Mouse (Mus musculus) embryonic fibroblast, embryonic 13.5 days (primary cell): Measurements from ENCODE around the gene Myo1d. TPM values are rescaled to one million over a fixed set of nuclear protein-coding genes. Genes with fewer than 3 reads are reported as not detected.

Experiments used
- H3K27ac ChIP-seq: 2 replicates; pipeline ENCODE4 v1.5.1; 2012; ENCODE audit warnings: low read length, control low read depth, inconsistent platforms; ENCODE audit not compliant: insufficient read depth
- H3K4me1 ChIP-seq: 2 replicates; pipeline ENCODE4 v1.6.1; 2011; ENCODE audit warnings: low read length; ENCODE audit not compliant: control insufficient read depth, insufficient read depth
- H3K4me3 ChIP-seq: 2 replicates; pipeline ENCODE4 v1.5.1; 2011; ENCODE audit warnings: mild to moderate bottlenecking, control low read depth, low read length; ENCODE audit not compliant: insufficient read depth
- CTCF ChIP-seq: IDR thresholded peaks from 2 replicates; pipeline ENCODE4 v1.5.1; 2011; ENCODE audit warnings: mild to moderate bottlenecking, control low read depth, low read length, moderate library complexity, borderline replicate concordance; ENCODE audit not compliant: insufficient read depth
- POLR2A ChIP-seq: IDR thresholded peaks from 2 replicates; pipeline ENCODE4 v1.6.1; 2011; ENCODE audit warnings: low read depth, mild to moderate bottlenecking, control low read depth, low read length, moderate library complexity
- polyA plus RNA-seq: library from polyadenylated mRNA; stranded (reverse); fragments of >200 nt; gene quantifications from 2 replicates; pipeline ENCODE4 v1.2.4, GENCODE M21; 2011; ENCODE audit warnings: low read depth; ENCODE audit not compliant: missing spikeins, insufficient read length

Gene Myo1d
- polyA plus RNA-seq, 1 experiment, result 29.5 TPM

- TF ChIP-seq CTCF, result no peak
- no peak for TF ChIP-seq POLR2A
- H3K4me3 ChIP-seq, result no peak overlapping the region
- peaks cover 11% of the 10 kb centered on the region for H3K4me1 ChIP-seq
These were observed 13.1 kb downstream of the Myo1d start for GRCm38 (mm10) chr11:80766472-80767319.

GRCm38 (mm10) chr11:80766068-80766467 lies 13.8 kb downstream of the Myo1d start:
- TF ChIP-seq CTCF, result no peak
- TF ChIP-seq POLR2A, result no peak
- Histone ChIP-seq H3K4me1 (peaks cover 6% of the 10 kb centered on the region; the same call in 1 of the 2 replicates), H3K4me3 (no peak overlapping the region), H3K27ac (no peak overlapping the region)

More at GRCm38 (mm10) chr11:80766472-80767319, 13.1 kb downstream of the Myo1d start:
- no peak overlapping the region for H3K27ac ChIP-seq

GRCm38 (mm10) chr11:80762066-80762465 lies 17.8 kb downstream of the Myo1d start:
- no peak for TF ChIP-seq CTCF
- TF ChIP-seq POLR2A, result no peak

GRCm38 (mm10) chr11:80761285-80761974 lies 18.4 kb downstream of the Myo1d start:
- Histone ChIP-seq H3K27ac (no peak overlapping the region), H3K4me3 (no peak overlapping the region), H3K4me1 (no peaks in the 10 kb centered on the region)
- TF ChIP-seq CTCF (no peak), POLR2A (no peak)

More at GRCm38 (mm10) chr11:80762066-80762465, 17.8 kb downstream of the Myo1d start:
- Histone ChIP-seq H3K27ac (no peak overlapping the region), H3K4me1 (peaks cover under 1% of the 10 kb centered on the region; the same call in 1 of the 2 replicates), H3K4me3 (no peak overlapping the region)

GRCm38 (mm10) chr11:80759023-80759422 lies 20.8 kb downstream of the Myo1d start:
- Histone ChIP-seq H3K4me3 (no peak overlapping the region), H3K27ac (no peak overlapping the region), H3K4me1 (no peaks in the 10 kb centered on the region; the same call in 1 of the 2 replicates)
- TF ChIP-seq POLR2A, result no peak
- TF ChIP-seq CTCF, result no peak

GRCm38 (mm10) chr11:80754201-80754600 lies 25.6 kb downstream of the Myo1d start:
- Histone ChIP-seq H3K4me3 (no peak overlapping the region), H3K27ac (no peak overlapping the region), H3K4me1 (peaks cover 6% of the 10 kb centered on the region; the same call in 1 of the 2 replicates)
- no peak for TF ChIP-seq POLR2A

GRCm38 (mm10) chr11:80751168-80751567 lies 28.7 kb downstream of the Myo1d start:
- Histone ChIP-seq H3K4me3 (no peak overlapping the region), H3K27ac (no peak overlapping the region), H3K4me1 (peaks cover 6% of the 10 kb centered on the region; the same call in 1 of the 2 replicates)
- TF ChIP-seq CTCF (no peak), POLR2A (no peak)

- no peak overlapping the region for H3K4me3 ChIP-seq
- H3K4me1 ChIP-seq, result peaks cover 6% of the 10 kb centered on the region; the same call in 1 of the 2 replicates
- no peak for TF ChIP-seq CTCF
- H3K27ac ChIP-seq, result no peak overlapping the region
These were observed 30.6 kb downstream of the Myo1d start for GRCm38 (mm10) chr11:80749187-80749586.

GRCm38 (mm10) chr11:80745426-80745825 lies 34.4 kb downstream of the Myo1d start:
- Histone ChIP-seq H3K4me3 (no peak overlapping the region), H3K27ac (no peak overlapping the region), H3K4me1 (no peaks in the 10 kb centered on the region)
- TF ChIP-seq POLR2A, result no peak
- no peak for TF ChIP-seq CTCF

GRCm38 (mm10) chr11:80743823-80744410 lies 35.9 kb downstream of the Myo1d start:
- H3K27ac ChIP-seq, result no peak overlapping the region
- no peak overlapping the region for H3K4me3 ChIP-seq
- TF ChIP-seq POLR2A (no peak), CTCF (no peak)
- no peaks in the 10 kb centered on the region for H3K4me1 ChIP-seq
